Mouse (Mus musculus) lung, embryonic 16.5 days (tissue): Measurements from ENCODE around the gene Sis. TPM values are rescaled to one million over a fixed set of nuclear protein-coding genes. Genes with fewer than 3 reads are reported as not detected.

Experiments
- ATAC-seq: fragments of 200-750 bp; cut with Nextera tagmentation; 2 replicates; pipeline ENCODE4 v1.8.0; 2017; ENCODE audit warnings: low read depth, mild to moderate bottlenecking, moderate library complexity
- H3K27ac ChIP-seq: fragments of 300-500 bp; sonication (generic); 2 replicates; pipeline ENCODE4 v1.5.1; 2014; ENCODE audit warnings: mild to moderate bottlenecking, control low read depth, low read length
- H3K27me3 ChIP-seq: fragments of 300-500 bp; sonication (generic); 2 replicates; pipeline ENCODE4 v1.6.1; 2014; ENCODE audit warnings: low read depth, low read length, mixed read lengths; ENCODE audit not compliant: control insufficient read depth, insufficient read depth
- H3K36me3 ChIP-seq: fragments of 300-500 bp; sonication (generic); 2 replicates; pipeline ENCODE4 v1.6.1; 2014; ENCODE audit warnings: low read length; ENCODE audit not compliant: control insufficient read depth, insufficient read depth
- H3K4me1 ChIP-seq: fragments of 300-500 bp; sonication (generic); replicated peaks from 2 replicates; pipeline ENCODE4 v1.6.1; 2014; ENCODE audit warnings: low read length, mixed read lengths; ENCODE audit not compliant: control insufficient read depth, insufficient read depth
- H3K4me2 ChIP-seq: fragments of 300-500 bp; sonication (generic); 2 replicates; pipeline ENCODE4 v1.6.1; 2014; ENCODE audit warnings: low read depth, low read length, control low read depth
- H3K4me3 ChIP-seq: fragments of 300-500 bp; sonication (generic); 2 replicates; pipeline ENCODE4 v1.5.1; 2014; ENCODE audit warnings: mild to moderate bottlenecking, low read length, control low read depth
- H3K9ac ChIP-seq: fragments of 300-500 bp; sonication (generic); 2 replicates; pipeline ENCODE4 v1.6.1; 2014; ENCODE audit warnings: low read length, control low read depth
- H3K9me3 ChIP-seq: fragments of 300-500 bp; sonication (generic); 2 replicates; pipeline ENCODE4 v1.6.1; 2016; ENCODE audit warnings: low read length; ENCODE audit not compliant: control insufficient read depth
- WGBS: fragments of 180-500 bp; shearing (Covaris S2); extraction: QIAGEN DNeasy Blood & Tissue Kit; methylation state at CpG from one replicate; pipeline ENCODE4 v1.1.7; 2014; 5-methylcytosine and 5-hydroxymethylcytosine counted together
- polyA plus RNA-seq: library from polyadenylated mRNA; unstranded; fragments of >200 nt; fragmentation: Nextera tagmentation; extraction: Ambion mirVana; gene quantifications from 2 replicates; pipeline ENCODE4 v1.2.1, GENCODE M21; 2015

The Sis gene
- polyA plus RNA-seq, 1 experiment from 2014 or later = not detected

DNA sequence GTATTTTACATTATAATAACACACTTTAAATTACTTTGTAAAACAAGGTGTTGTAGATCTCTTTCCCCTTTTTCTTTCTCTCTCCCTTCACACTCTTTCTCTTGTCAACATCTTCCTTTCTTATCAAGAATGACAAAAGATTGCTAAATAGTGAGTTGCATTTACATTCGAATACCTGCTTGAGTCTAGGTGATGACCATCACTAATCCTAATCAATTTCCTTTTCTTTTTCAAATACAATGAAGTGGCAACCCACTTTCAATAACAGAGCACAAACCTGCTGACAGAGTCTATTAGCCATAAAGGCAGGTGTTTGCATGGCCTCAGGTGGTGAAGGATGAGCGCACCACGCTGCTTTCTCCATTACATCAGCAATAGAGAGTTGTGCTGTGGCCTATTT, 108.9 kb downstream of the Sis start:
- no peak overlapping the region for H3K4me2 ChIP-seq
- 73% methylated on average over 3 of the region's 3 CpGs for WGBS
- H3K27me3 ChIP-seq = no peaks in the 10 kb centered on the region
- no peaks in the 10 kb centered on the region for H3K4me1 ChIP-seq
- no peaks in the 10 kb centered on the region for H3K36me3 ChIP-seq
- H3K9me3 ChIP-seq = no peaks in the 10 kb centered on the region
- no peak for ATAC-seq
- no peak overlapping the region for H3K9ac ChIP-seq
- no peak overlapping the region for H3K4me3 ChIP-seq
- no peak overlapping the region for H3K27ac ChIP-seq

DNA sequence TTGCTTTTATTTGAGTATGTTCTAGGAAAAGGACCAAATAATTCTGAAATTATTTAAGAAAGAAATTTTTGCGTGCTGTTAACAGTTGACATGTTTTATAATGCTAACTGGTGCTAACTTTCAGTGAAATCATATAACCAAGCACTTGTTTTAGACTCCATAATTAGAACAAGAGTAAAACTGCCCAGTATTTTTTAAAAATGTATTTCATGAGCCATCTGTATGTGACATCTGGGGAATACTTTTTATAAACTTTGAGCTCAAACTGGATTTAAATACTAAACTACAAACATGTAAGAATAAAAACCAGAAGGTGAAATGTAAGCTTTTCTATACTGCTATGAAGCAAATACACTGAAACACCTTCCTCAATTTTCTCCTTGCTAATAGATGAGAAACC, 112.3 kb downstream of the Sis start:
- Histone ChIP-seq H3K9ac (no peak overlapping the region), H3K9me3 (no peaks in the 10 kb centered on the region), H3K4me3 (no peak overlapping the region), H3K4me2 (no peak overlapping the region), H3K27ac (no peak overlapping the region), H3K27me3 (no peaks in the 10 kb centered on the region), H3K4me1 (no peaks in the 10 kb centered on the region), H3K36me3 (no peaks in the 10 kb centered on the region)
- WGBS = 82% methylated on average over 1 of the region's 1 CpGs
- no peak for ATAC-seq

DNA sequence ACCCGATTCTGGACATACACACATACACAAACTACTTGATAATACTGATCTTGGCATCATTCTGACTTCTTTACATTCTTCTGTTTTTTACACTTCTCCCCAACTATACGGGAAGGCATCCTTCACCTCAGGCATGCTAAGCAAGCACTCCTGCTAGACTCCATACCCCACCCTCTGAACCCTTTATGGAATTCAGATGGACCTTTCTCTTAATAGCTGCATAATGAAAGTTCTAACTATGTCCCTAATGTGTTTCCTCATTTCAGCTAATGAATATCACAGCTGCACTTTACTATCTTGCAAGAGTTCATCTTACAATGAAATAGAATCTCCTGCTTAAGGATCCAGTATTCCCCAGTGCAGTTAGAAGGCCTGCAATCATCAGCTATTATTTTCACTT, 127.0 kb downstream of the Sis start:
- no peaks in the 10 kb centered on the region for H3K9me3 ChIP-seq
- no peak overlapping the region for H3K27ac ChIP-seq
- H3K36me3 ChIP-seq = no peaks in the 10 kb centered on the region
- H3K4me3 ChIP-seq = no peak overlapping the region
- H3K4me2 ChIP-seq = no peak overlapping the region
- no peaks in the 10 kb centered on the region for H3K4me1 ChIP-seq
- ATAC-seq = no peak
- WGBS = 70% methylated on average over 2 of the region's 2 CpGs
- no peaks in the 10 kb centered on the region for H3K27me3 ChIP-seq
- H3K9ac ChIP-seq = no peak overlapping the region

Other genes with a start within 250 kb of the Sis start
- gene Slitrk3, start 89.9 kb upstream of the Sis start, polyA plus RNA-seq = 0.13 and 0.14 TPM in 2 replicates